ENCODE assay signal across 8 mouse cellular contexts in the genomic region with DNA sequence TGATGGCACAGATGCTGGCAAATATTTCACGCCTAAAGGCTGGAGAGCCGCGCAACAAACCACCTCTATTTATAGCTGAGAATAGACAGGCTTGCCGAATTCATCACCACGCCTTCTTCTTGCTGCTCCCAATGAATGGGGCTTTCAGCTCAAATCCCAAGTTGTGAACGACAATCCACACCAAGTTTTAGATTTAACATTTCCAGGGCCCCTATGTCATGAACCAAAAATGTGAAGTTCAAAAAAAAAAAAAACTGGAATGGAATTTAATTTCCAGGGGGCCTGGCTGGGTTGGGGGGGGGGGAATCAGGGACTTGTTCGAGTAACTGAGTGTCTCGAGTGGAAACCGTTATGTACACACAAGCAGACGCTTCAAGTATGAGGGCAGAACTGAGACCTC. TPM values are rescaled to one million over a fixed set of nuclear protein-coding genes. Genes with fewer than 3 reads are reported as not detected.
DNase-seq lines count a peak whose midpoint lies in the region; ATAC-seq lines count a peak whose summit lies in the region.

No protein-coding gene starts in this region.

- WGBS in midbrain, embryonic 13.5 days: 36% methylated on average over 10 of the region's 10 CpGs

- no peak overlapping the region for H3K4me3 ChIP-seq in midbrain, embryonic 13.5 days (replicated peaks)

- H3K9me3 ChIP-seq in midbrain, embryonic 13.5 days: no peaks in the 10 kb centered on the region

- no peaks in the 10 kb centered on the region for H3K27me3 ChIP-seq in midbrain, embryonic 13.5 days

- H3K27ac ChIP-seq in midbrain, embryonic 13.5 days: no peak overlapping the region

- peaks cover 7% of the 10 kb centered on the region; the same call in 1 of the 2 replicates for H3K4me1 ChIP-seq in midbrain, embryonic 13.5 days (replicated peaks)

- no peak for ATAC-seq in midbrain, embryonic 13.5 days
- ATAC-seq in activated CD4-positive, CD25-positive, alpha-beta regulatory T cell, adult 4 months: no peak
- ATAC-seq in inflammation-experienced regulatory T-cells, adult 6 months: no peak

- DNase-seq in heart, adult 8-10 months (ENCODE audit: low spot score): peak; percentile 11
- no peak for DNase-seq in heart, postnatal 25 days (ENCODE audit: low spot score)
- DNase-seq in embryo, embryonic 11.5 days (ENCODE audit: low read depth, low spot score): peak; percentile 46
- peak; percentile 36 to 46 for DNase-seq in heart, postnatal 10 days
- no peak for DNase-seq in testis, postnatal 14 days (ENCODE audit: low spot score)

- intact Hi-C loops in heart, postnatal 25 days (cut with DNase I): no loop called here
- intact Hi-C loops in heart, postnatal 10 days (cut with DNase I): no loop called here

- H3K36me3 ChIP-seq in midbrain, embryonic 13.5 days: no peaks in the 10 kb centered on the region

- no peak overlapping the region for H3K9ac ChIP-seq in midbrain, embryonic 13.5 days (replicated peaks)

- H3K4me2 ChIP-seq in midbrain, embryonic 13.5 days (replicated peaks): peak overlapping the region; percentile 27

RNA-seq across cellular contexts. Expression of gene Igf1r, which starts 42.1 kb away (rescaled TPM):
- 10 to 100 TPM; 10.3 to 17.3 (median 14.4) TPM for total RNA-seq in heart, adult 8-10 months (2022)
- 10 to 100 TPM; 12.7 to 18.8 TPM for total RNA-seq in heart, postnatal 25 days (2021)
- 10 to 100 TPM; 29.4 to 31.0 TPM for total RNA-seq in heart, postnatal 10 days (2021)
- 28.0 and 31.4 TPM in 2 replicates for polyA plus RNA-seq in midbrain, embryonic 13.5 days (2015; fragmentation: Nextera tagmentation; extraction: Ambion mirVana)
- 10 to 100 TPM; 11.3 to 19.2 TPM for polyA plus RNA-seq in activated CD4-positive, CD25-positive, alpha-beta regulatory T cell, adult 4 months (2017; shearing (Covaris generic))
- 10 to 100 TPM in 2 of 3 experiments, 1 to 10 TPM in 1; 2.5 to 33.9 (median 25.9) TPM for polyA plus RNA-seq in inflammation-experienced regulatory T-cells, adult 6 months (2017; shearing (Covaris generic))

Comparison
In these comparisons a context has a peak if more than half of its experiments do, and no peak if none do; other contexts are left out.
1. DNase-seq: peak in heart, adult 8-10 months (single experiment), embryo, embryonic 11.5 days (single experiment) and heart, postnatal 10 days (2 of 2); none in heart, postnatal 25 days (single experiment) and testis, postnatal 14 days (single experiment).